Mouse (Mus musculus) embryo, embryonic 11.5 days (tissue): ENCODE results near the gene Ociad1.
"Not testable (repeated sequence)": the region's sequence is repeated elsewhere in the genome, so short reads cannot be mapped to it uniquely, and the experiment has no call there.

ENCODE experiments used
- DNase-seq: peaks from one replicate; pipeline ENCODE4 v3.0.0-alpha.2; 2012; ENCODE audit warnings: low read depth, low spot score

Ociad1 gene

DNA sequence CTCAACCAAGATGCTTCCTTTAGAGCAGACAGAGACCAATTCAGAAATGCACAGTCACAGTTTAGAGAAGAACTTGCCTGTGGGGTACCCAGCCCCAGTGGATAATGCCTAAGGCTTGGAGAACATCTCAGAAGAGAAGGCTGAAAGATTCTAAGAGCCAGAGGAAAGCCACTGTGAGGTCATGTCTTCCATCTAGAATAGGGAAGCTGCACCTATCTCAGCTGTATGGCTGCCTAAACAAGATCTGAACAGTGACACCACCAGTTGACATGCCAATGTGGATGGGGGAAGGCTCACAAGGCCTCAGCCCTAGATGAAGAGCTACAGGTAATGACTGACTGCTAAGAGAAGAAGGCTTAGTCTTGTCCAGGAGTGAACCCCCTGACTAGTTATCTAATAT is 8.5 kb upstream of the Ociad1 start:
- DNase-seq = no peak

DNA sequence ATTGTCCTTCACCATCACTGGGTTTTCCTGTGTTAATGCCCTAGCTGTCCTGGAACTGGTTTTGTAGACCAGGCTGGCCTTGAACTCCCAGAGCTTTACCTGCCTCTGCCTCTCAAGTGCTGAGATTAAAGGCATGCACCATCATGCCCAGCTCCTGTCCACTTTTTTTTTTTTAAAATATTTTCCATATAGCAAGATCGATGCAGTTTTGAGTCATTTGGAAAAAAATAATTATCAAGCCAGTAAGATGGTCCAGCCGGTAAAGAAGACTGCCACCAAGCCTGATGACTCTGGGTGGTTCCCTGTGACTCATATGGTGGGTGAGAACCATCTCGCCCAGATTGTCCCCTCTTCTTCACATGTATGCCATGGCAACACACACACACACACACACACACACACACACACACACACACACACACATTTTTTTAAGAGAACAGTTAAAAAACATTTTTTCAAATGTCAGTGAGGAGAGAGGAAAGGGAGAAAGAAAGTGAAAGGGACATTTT is 7.1 kb upstream of the Ociad1 start:
- no peak for DNase-seq

DNA sequence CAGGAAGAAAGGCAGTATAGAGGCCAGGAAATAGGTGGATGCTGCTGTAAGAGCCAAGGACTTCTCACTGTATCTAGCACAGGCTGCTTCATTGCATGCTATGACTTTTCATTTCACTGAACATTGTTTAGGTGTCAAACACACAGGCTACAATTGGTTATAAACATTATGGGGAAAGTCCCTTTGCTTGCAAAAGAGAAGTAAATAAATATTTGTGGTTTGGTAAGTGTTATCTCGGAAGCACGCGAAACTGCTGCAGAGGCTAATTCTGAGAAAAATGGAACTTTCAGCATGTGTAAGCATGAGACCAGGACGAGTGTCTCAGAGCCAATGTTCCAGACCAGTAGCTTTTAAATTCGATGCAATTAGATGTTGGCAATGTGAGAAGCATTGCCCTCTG is 6.0 kb upstream of the Ociad1 start:
- no peak for DNase-seq

DNA sequence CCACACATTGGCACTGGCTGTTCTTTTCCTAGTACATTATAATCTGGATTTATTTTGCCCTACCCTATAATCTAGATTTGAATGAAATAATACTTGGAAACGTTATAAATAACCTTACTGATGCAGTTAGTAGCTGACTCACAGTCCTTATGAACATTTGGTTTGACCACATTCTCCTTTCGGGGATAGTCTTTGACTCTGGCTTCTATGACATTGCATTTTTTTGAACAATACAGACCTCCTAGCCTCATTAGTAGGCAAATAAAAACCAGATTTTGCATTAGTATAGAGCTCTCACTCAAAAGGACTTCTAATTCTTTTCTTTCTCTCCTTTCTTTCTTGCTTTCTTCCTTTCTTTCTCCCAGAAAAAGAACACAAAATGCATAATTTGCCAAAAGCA is 2.7 kb upstream of the Ociad1 start:
- DNase-seq = no peak

DNA sequence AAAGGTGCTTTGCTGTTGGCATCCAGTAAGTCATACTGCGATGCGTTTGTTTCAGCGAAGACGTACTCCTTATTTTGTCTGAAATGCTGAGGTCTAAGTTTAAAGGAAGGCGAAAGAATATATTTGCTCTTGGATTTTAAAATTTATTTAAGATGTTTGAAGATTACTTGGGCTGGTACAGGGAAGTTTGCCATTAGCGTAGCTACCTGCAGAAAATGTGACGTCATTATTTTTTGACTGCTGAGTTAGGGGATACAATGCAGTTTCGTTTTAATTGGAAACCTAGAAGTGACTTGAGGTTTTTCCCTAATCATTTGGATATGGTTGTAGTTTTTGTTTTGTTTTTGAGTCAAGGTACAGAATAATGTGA is 859 bp downstream of the Ociad1 start:
- DNase-seq = no peak

DNA sequence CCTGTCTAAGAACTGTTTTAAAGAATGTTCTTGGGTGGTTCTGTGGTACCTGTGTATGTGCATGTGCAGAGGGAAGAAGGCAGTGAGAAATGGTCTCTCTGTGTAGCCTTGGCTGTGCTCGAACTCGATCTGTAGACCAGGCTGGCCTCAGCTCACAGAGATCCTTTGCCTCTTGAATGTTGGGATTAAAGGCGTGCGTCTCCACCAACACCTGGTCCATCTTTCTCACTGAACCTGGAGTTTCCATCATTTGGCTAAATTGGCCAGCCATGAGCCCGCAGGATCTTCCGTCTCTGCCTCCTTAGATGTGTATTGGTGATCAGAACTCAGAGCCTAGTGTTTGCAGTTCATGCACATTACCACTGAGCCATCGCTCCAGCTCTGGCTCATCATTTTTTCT is 2.4 kb downstream of the Ociad1 start:
- DNase-seq = no peak

DNA sequence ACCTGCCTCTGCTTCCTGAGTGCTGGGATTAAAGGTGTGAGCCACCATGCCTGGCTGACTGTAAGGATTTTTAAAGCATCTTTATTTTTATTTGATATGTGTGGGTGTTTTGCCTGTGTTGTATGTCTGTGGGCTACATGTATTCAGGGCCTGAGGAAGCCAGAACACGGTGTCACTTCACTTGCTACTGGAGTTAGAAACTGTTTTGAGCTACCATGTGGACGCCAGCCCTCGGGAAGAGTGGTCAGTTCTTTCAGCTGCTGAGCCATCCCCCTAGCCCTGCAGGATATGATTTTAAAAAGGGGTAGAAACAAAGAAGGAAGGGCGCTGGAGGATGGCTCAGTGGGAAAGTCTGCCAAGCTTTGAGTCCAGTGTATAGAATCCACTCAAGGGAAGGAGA is 3.3 kb downstream of the Ociad1 start:
- no peak for DNase-seq

DNA sequence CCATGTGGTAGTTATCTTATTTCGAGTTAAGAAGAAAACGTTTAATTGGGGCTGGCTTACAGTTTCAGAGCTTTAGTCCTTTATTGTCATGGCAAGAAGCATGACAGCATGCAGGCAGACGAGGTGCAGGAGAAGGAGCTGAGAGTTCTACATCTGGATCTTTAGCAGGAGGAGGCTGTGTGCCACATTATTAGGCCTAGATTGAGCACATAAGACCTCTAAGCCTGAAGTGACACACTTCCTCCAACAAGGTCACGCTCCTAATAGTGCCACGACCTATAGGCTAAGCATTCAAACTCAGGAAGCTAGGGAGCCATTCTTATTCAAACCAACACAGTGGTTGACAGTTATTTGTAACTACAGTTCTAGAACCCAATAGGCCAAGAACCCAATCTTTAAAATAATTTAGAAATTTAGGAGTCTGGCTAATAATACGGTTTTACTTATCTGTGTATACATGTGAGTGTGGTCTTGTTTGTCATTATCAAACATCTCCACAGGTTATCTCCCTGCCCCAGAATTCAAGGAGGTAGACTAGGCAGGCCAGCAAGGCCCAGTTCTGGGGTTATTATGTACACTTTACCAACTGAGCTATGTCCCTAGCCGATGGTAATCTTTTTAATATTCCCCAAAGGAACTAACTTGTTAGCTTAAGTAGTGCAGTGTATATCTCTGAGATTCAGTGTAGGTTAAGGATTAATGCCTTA is 9.2 kb downstream of the Ociad1 start:
- DNase-seq = no peak

DNA sequence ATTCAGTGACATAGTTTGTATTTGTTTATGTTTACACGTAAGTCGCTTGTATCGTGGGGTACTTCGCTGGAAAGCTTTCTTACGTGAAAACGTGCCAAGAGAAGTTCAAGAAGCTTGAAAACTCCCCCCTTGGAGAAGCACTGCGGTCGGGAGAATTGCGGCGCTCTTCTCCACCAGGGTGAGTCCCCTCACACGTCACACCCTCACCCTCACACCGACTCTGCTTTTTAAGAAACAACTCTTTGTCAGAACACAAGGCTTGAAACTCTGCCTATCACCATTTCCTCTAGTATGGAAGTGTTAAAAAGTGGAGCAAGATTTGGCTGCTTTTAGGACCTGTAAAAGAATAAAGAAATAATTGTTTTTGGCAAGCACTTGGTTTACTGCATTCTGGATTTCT is 11.9 kb downstream of the Ociad1 start:
- no peak for DNase-seq

DNA sequence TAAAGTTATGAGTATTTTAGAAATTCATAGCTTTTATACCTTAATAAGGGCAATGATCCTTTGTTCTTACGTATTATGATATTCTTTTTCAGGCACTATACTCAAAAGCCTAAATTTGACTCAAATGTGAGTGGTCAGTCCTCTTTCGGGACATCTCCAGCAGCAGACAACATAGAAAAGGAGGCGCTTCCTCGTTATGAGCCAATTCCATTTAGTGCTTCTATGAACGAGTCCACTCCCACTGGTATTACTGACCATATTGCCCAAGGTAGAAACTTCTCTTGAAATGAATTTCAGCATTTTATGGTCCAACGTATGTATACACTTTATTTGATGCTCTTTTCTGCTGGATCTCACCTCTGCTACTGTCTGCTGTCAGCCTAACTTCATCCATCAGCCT is 13.9 kb downstream of the Ociad1 start:
- DNase-seq = no peak

DNA sequence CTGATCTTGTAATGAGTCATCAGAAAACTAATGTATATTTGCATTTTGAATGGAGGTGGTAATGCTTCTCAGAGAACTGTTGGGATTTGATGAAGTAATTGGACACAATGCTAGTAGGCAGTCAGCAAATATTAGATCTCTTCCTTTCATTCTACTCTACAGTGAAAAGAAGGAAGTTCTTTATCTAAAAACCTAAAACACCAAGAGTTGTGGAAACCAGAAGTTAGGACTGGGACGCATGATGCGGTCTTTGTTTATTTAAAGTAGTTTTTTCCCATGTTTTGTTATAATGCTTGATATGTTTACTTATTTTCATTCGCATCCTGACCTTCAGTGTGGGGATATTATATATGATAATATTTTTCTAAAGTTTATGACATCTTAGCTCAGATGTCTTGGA is 14.7 kb downstream of the Ociad1 start:
- no peak for DNase-seq

DNA sequence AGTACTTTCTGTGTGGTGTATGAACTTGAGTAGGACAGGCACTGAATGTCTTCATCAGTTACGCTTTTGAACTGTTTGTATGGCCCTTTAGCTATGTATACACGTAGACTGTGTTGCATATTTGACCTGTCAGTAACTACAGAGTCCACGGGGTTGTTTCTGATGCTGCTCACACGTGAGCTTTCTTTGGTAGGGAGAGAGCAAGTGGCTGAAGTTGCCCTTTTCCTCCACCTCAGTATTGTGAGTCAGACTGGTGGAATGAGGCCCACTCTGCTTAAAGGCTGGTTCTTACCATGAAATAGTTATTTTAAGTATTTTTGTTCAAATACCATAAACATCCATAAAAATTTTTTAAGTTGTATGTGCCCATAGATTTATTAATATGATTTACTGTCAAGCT is 16.9 kb downstream of the Ociad1 start:
- no peak for DNase-seq

DNA sequence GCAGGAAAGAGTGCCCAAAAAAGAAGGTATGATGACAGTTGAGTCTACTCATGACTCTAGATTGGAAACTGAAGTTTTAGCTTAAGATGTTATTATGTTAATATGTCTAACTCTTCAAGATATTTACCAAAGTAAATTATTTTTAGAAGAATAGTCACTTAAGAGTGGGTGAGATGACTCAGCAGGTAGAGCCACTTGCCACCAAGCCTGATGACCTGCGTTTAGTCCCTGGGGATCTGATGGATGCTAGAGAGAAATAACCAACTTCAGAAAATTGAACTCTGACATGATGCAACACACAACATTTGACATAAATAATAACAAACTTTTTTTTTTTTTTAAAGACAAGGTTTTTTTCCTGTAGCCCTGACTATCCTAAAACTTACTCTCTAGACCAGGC is 17.8 kb downstream of the Ociad1 start:
- DNase-seq = no peak

DNA sequence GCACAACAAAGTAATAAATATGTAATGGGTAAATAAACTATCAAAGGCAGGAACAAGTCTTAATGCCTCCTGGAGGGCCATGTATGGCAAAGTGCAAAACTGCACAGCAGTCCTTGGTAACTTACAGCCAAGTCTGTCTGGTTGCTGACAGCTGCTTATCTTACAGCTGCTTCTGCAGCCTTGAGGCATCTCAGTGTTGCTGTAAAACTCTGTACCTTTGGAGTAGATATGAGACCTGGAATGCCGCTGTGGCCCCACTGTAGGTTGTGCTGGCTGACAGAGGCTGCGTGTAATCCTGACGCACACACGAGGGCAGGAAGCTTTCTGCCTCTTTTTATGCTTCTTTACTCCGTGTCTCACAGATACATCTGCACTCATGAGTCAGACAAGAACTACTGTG is 18.9 kb downstream of the Ociad1 start:
- DNase-seq = no peak

DNA sequence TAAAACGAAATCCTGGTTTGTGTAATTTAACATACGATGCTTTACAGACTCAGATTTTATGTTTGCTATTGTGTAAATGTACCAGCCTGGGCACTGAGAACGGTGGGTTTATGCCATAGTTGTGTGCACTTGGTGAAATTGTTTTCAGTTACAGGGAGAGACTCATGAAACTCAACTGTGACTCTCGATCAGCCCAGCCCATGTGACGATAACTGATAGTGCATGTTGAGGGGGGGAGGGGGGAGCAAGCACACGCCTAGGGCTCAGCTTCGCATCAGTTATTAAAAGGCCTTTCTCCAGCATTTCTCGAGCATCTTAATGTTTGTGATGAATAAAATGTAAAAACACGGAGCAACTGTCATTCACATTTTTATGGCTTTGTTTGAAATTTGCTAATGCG is 21.0 kb downstream of the Ociad1 start:
- DNase-seq = no peak

DNA sequence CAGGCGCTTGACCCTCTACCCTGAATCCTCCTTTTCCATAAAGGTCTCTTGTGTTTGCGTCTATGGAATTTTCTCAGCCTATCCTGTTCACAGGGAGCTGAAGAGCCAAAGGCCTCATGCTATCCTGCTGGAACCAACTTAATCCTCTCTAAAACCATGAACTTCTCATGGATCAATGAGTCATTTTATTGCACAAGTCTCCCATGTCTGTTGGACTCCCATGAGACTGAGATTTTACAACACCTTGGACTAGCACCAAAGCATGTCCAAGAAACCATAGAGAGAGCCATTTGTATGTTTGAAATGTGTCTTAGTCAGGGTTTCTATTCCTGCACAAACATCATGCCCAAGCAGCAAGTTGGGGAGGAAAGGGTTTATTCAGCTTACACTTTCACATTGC is 22.1 kb downstream of the Ociad1 start:
- DNase-seq = no peak

DNA sequence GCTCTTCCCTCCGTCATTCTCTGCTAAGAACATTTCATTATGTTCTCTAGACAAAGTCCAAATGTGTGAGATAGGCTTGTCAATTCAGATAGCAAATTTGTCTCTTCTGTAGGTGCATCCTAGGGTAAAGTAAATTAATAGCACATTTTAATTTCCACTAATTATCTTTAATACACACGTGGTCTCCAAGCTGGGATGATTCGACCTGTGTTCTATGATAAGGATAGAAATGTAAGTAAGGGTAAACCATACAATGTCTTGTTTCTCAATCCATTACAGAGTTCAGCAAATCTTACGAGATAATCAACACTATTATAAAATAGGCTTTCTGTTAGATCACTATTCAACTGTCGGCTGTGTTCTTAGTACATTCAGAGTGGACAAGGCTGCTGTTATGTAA is 26.7 kb downstream of the Ociad1 start:
- DNase-seq = no peak

DNA sequence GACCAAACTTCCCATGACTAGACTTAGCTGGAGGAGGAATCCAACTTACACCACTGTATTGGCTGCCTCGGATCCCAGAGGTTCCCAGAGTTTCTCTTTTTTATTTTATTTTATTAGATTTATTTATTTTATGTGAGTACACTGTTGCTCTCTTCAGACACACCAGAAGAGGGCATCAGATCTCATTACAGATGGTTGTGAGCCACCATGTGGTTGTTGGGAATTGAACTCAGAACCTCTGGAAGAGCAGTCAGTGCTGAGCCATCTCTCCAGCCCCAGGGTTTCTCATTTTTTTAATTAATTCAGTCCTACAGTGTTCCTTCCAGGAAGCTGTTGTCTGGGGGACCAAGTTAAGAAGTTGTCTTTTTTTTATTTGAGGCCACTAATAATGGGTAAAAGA is 30.1 kb downstream of the Ociad1 start:
- not testable (repeated sequence) for DNase-seq

DNA sequence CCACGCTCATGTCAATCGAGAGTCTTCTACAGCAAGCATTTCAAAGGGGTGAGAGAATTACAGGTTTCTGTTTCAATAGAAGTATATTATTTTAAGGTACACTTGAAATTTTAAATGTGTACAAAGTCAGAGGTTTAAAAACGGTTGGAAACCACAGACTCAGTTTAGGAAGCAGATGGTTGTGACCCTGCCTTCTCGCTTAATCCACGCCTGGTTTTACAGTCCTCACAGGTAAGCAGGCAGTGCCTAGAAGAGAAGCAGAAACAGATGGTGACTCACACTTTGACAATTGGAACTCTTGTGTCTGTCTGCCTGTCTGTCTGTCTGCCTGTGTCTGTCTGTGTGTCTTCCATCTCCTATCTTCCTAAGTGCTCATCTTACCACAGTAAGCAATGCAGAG is 31.0 kb downstream of the Ociad1 start:
- no peak for DNase-seq

DNA sequence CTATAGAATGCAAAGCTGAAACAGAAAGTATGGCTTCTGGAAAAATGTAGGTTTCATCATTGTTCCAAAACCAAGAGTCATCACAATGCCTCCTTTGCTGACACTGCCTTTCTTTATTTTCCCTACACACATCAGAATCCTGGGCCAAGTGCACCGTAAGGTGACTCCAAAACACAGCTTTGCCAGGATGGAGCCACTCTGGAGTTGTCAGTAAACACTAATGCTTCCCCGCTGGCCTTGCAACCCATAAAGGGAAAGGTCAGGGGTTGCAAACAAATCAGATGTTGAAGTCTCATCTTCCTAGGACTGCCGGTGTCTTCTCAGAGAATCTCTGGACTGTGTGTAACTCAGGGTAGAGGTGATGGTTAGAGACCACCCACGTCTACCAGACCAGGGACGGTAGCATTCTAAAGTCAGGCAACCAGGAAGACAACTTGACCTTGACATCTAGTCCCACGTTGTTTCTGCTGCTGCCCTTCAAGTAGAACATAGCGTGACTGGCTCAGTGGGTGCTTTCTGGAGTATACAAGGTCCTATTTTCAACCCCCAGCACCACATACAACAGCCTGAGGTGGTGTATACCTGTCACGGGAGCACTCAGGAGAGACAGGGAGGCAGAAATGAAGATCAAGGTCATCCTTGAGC is 32.1 kb downstream of the Ociad1 start:
- DNase-seq = no peak

DNA sequence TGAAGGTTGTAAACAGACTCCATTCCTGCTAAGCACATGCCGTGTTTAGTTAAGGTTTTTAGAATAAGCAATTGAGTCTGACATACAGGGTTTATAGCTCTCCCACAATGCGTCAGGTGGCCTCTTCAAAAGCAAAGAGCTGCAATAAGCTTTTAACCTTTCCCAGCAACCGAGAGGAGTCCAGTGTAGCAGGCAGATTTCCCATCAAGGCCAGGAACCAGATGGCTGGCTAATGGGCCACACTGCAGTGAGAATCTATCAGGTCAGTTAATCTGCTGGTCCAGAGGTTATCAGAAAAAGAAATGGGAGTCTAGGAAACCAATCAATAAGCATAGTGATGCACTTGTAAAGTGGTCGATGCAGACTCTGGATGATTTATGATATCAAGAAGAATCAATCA is 38.4 kb downstream of the Ociad1 start:
- no peak for DNase-seq

DNA sequence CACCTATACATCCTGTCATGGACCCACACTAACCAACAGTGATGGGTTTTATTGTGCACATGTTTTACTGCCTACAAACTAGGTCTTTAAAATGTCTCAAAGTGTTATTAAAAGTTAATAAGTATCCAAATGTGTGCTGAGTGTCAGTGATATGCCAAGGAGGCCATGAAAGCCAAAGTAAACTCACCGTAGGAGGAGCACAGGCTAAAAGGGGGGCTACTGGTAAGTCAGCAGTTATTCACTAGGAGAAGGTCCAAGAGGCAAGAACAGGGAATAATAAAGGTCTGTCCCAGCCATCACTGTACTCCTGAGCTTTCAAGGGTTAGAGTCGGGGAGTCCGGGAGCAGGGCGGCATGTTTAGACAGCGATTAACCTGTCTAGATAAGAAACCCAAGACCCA is 43.9 kb downstream of the Ociad1 start:
- no peak for DNase-seq

DNA sequence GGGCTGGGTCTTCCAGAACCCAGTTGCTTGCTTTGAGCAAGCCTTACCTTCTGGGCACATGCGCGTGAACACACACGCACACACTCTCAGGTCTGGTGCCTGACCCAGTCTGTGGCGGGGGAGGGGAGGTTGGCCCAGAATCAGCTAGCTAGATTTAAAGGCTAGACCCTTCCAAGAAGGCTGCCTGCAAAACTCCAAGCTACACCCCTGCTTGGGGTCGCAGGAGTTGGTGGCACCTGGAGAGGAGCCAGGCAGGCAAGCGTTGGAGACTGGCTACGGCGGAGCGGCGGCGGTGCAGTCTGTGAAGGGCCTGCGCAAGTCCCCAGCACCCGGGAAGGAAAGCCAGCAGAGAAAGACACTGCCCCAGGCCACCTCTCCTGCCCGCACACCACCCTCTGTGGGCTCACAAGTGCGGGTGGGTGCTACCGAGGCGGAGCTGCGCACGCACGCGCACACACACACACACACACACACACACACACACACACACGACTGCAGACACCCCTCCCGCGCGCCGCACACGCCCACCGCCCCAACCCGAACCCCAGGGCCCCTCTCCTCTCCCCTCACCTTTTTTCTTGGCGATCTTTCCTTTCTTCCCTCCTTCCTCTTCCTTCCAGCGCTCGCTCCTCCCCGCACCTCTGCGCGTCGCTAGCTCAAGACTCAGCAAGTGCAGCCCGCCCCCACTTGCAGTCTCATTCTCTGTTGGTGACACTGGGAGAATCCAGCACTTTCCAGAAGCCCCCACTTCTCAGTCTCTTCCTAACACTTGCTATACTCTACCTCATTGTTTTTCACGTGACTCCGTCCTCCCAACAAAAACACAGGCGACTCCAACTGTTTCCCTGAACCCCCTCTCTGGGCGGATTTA is 45.6 kb downstream of the Ociad1 start:
- no peak for DNase-seq
